Mouse (Mus musculus): ENCODE measurements around the gene Pnpo. TPM values are rescaled to one million over a fixed set of nuclear protein-coding genes. Genes with fewer than 3 reads are reported as not detected.

The Pnpo gene
- 59.4 and 66.0 TPM in 2 replicates for polyA plus RNA-seq (2012; rRNA removed)

DNA sequence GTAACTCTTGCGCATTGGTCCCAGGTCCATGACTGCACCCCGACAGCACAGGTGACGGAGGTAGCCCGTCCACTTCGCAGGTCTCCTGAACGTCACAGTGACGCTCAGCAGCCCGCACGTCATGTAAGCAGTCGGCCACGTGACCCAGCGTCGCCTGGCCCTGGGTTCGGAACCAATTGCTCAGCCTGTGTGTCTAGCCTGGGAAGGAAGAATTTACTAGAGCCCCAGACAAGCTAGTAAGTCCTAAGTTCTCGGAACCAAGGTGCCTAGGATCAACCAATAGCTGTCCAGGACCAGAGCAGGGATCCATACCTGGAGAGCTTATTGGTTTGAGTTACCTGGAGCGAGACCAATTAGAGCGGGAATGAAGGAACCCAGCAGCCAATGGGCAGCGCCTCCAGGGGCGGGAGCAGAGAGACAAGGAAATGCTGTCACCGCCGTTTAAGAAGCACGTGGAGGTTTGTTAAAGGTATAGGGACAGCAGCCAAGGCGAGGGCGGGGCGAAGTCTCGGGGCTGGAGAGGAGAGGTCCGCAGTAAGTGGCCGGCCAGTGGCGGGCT is at the start of gene Pnpo:
Gene Pnpo, minus strand, starts transcription at position 241 of the 559 bp plus-strand sequence.
- under 1% methylated on average over 29 of the region's 29 CpGs for WGBS
- no peak for DNase-seq (ENCODE audit: low read depth, low spot score)

- WGBS = 49% methylated on average over 8 of the region's 8 CpGs
Observed at GRCm38 (mm10) chr11:96992722-96993311, 49.0 kb upstream of the Pnpo start.

DNA sequence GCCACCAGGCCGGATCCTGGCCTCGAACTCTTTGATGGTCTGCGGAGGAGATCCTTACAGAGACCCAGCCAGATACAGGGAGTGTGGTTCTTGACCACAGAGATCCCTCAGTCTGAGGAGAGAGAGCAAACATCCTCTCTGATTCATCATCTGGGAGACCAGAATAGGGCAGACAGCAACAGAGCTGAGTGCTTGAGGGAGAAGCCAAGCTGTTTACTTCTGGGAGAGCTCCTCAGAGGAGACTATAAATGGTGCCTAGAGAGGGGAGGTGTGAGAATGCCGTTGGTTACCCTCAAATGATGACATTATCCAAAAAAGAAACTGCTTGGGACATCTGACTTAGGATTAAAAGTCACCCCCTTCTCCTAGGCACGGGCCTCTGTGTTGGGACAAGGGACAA is 47.7 kb upstream of the Pnpo start:
- no peak for DNase-seq (ENCODE audit: low read depth, low spot score)
- 70% methylated on average over 5 of the region's 5 CpGs for WGBS

More at GRCm38 (mm10) chr11:96992722-96993311, 49.0 kb upstream of the Pnpo start:
- no peak for DNase-seq (ENCODE audit: low read depth, low spot score)

GRCm38 (mm10) chr11:96987873-96988655 is 44.3 kb upstream of the Pnpo start:
- peak; percentile 46 for DNase-seq (ENCODE audit: low read depth, low spot score)
- WGBS = 8% methylated on average over 31 of the region's 31 CpGs

GRCm38 (mm10) chr11:96986463-96986862 is 42.7 kb upstream of the Pnpo start:
- WGBS = 30% methylated on average over 3 of the region's 3 CpGs
- DNase-seq (ENCODE audit: low read depth, low spot score) = no peak

DNA sequence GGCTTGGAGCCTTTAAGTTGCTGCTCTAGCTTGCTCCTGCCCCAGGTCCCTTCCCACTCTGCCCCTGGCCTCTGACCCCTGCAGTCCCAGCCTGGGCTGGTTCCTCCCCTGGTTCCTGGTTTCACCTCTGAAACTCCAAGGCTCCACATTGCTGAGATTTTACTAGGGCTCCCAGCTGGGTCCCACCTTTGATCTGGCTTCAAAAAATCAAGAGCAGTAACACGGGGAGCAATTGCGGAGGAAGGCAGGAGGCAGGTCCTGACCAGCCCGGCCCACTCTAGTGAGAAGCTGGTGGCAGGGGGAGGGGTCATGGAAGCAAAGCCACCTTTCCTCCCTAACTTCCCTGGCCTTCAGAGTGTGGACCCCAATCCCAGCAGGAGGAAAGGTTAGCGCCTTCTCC is 41.1 kb upstream of the Pnpo start:
- DNase-seq (ENCODE audit: low read depth, low spot score) = no peak
- WGBS = 51% methylated on average over 4 of the region's 4 CpGs

DNA sequence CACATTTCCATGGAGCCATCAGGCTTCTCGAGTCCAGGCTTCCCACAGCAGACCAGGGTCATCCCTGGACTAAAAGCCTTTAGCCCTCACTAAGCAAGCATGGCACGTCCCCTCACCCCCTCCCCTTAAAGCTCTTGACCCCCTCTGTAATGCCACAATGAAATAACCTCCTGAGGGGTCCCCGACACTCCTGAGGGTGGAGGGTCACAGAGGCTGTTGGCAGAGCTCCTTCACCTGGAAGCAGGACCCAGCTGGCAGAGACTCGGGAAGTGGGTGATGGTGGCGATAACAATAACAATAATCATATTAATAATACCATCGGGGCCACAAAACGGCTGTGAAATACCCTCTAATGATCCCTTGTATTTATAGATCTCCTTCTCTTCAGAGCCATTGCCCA is 39.1 kb upstream of the Pnpo start, which contains the start of gene Sp2:
Gene Sp2, minus strand, starts transcription at position 101 of the 400 bp plus-strand sequence.
- no peak for DNase-seq (ENCODE audit: low read depth, low spot score)
- 73% methylated on average over 7 of the region's 7 CpGs for WGBS

DNA sequence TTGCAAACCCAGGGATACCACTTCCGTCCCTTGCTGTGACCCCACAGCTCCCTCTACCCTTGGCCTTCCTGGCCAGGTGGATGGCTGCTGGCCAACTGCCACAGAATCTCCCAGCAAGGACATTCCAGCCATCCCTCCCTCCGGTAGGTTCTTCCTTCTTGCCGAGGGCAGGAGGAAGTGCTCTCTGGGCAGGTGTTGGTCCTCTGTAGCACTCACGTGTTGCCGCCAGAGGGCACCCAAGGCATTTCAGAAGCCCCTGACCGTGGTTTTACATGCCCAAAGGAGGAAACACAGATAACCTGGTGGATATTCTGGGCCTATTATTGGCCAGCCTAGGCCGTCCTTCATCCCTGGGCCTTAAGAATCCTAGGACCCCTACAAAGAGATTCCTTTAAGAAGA is 38.6 kb upstream of the Pnpo start:
- peak; percentile 52 for DNase-seq (ENCODE audit: low read depth, low spot score)
- WGBS = 1% methylated on average over 7 of the region's 7 CpGs

DNA sequence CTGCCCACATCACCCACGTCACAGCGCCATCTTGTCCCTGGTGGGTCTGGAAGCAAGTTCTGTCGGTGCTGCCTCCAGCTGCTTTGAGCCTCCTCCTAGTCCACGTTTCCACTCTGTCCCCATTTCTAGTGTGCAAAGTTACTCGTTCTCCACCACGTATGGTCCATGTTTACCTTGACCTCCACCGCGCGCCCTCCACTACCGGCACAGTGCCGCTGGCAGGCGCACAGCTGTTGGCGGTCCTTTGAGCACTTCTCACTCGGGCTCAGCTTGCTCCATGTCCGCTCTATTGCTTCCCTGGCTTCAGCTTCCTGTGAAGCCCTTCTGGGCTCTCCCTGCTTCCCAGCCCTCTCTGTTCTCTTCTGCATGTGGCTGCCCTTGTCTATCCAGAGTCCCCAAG is 37.7 kb upstream of the Pnpo start:
- no peak for DNase-seq (ENCODE audit: low read depth, low spot score)
- WGBS = 71% methylated on average over 15 of the region's 15 CpGs

- 83% methylated on average over 5 of the region's 5 CpGs for WGBS
- no peak for DNase-seq (ENCODE audit: low read depth, low spot score)
Observed at GRCm38 (mm10) chr11:96980021-96980420, 36.2 kb upstream of the Pnpo start.

DNA sequence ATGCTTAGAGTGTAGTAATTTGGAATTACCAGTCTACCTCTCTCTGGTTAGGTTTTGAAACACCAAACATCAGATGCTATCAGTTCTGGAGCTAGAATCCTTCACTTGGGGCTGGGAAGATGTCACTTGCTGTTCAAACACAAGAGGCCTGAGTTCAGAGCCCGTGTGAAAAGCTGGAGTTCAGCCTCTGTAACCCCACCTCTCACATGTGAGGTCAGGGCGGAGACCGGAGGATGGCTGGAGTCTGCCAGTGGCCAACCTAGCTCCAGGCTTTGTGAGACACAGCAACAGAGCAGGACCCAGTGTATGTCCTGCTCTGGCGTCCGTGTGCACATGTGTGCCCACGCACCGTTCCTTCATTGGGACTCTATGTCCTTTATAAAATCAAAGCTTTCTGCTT is 35.5 kb upstream of the Pnpo start:
- DNase-seq (ENCODE audit: low read depth, low spot score) = no peak
- WGBS = 79% methylated on average over 7 of the region's 7 CpGs

DNA sequence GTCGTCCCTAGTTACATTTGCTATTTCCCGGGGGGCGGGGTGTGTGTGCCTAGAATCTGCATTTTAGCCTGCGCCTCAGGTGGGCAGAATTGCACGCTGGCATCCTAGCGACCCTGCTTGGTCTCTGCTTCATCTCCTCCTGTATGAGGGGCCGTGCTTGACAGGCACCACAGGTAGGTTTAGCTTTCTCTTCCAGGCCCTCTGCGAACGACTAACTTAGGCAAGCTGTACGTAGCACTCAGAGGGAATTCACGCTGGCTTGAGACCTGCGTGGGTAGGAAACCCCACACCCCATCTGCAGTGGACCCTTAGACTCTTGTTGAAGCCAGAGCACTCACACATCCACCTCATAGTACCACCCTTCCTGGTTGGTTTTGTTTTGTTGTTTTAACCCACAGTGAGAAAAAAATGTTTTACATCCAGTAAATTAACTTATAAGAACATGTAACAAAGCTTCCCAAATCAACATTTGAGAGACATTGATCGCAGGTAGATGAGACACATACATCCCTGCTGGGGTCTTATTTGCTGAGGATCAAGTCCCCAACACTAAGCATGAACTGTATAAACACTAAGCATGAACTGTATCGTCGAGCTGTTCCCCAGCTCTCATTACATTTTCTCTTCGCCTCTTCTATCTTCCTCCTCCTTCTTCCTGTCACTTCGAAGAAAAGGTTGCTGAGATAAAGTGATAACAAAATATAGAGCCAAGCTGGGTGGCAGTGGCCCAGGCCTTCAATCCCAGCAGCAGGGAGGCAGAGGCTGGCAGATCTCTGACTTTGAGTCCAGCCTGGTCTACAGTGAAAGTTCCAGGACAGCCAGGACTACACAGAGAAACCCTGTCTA is 34.8 kb upstream of the Pnpo start:
- 27% methylated on average over 17 of the region's 17 CpGs for WGBS
- DNase-seq (ENCODE audit: low read depth, low spot score) = no peak

GRCm38 (mm10) chr11:96977606-96978400 is 34.0 kb upstream of the Pnpo start:
- WGBS = under 1% methylated on average over 45 of the region's 45 CpGs

DNA sequence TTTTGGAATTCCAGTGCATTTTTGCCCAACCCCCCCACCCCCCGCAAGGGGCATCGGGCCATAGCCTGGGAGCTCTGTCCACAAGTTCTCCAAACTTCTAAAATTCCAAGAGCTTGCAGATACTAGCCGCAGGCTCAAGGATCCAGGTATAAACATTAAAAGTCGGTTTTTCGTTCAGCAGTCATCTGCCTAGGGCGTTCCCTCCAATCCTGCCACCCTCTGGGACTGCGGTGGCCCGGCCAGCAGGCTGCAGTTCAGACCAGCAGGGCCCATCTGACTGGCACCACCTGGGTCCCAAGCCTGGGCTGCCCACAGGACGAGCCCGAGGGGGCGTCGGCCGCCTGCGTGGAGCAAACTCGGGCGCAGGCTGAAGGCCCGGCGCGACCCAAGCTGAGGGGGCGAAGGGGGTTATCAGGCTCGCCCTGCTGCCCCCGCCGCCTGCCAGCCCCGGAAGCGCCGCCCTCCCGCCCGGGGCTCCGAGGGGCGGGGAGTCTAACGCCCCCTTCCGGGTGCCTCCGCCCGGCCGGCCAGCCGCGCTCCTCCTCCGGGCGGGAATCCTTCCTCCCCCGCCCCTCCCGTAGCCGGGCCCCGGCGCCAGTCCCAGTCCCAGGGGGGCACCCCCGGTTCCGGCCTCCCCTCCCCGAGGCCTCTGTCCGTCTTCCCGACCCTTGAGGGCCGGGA is 33.3 kb upstream of the Pnpo start:
- no peak for DNase-seq (ENCODE audit: low read depth, low spot score)
- under 1% methylated on average over 50 of the region's 50 CpGs for WGBS

More at GRCm38 (mm10) chr11:96977606-96978400, 34.0 kb upstream of the Pnpo start:
- peak; percentile 93 for DNase-seq (ENCODE audit: low read depth, low spot score)

DNA sequence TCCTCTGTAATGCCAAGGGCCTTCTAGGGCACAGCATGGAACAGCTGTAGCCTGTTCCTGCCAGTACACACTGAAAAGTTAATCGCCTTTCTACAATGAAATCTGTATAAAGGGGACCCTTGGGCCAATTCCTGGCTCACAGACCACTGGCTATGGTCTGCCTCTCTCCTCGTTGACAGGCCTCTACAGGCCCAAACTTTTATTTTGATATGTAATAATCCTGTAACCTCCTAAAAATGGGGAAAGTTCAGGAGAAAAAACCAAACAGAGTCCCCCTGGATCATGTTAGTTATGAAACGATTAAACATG is 32.5 kb upstream of the Pnpo start:
- 28% methylated on average over 3 of the region's 3 CpGs for WGBS
- no peak for DNase-seq (ENCODE audit: low read depth, low spot score)

DNA sequence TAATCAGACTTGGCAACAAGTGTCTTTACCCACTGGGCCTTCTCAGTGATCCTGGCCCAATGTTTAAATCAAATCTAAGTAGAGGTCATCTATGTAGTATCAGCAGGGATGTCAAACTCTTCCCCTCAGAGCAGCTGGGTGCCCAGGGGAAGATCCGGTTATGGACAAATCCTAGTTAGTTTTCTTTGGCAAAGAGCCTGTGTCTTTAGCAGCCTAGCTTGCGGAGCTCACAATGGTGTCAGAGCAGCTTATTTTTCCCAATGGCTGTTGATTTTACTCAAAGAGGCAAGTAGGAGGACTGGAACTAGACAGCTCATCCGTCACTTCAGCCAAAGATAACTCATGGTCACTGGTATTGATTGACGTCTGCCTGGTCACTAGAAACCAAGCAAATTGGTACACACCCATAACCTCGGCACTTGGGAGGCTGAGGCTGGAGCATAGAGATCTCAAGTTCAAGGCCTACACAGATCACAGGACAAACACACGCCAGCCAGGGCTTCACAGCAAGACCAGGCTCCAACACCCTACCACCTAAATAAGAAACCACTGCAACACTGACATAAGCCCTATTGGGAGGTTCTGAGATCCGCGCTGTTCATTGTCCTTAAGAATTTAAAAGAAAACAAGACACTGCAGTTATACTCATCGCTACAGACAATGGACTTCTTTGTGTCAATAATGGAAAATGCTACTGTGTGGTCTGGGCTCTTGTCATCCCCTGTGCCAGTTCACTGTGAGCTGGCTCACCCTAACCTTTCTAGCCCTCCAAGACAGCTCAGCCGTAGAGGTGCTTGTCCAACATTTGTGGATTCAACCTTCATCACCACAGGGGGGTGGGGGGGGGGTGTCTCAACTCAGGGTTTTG is 32.0 kb upstream of the Pnpo start:
- WGBS = 70% methylated on average over 10 of the region's 10 CpGs
- no peak for DNase-seq (ENCODE audit: low read depth, low spot score)

DNA sequence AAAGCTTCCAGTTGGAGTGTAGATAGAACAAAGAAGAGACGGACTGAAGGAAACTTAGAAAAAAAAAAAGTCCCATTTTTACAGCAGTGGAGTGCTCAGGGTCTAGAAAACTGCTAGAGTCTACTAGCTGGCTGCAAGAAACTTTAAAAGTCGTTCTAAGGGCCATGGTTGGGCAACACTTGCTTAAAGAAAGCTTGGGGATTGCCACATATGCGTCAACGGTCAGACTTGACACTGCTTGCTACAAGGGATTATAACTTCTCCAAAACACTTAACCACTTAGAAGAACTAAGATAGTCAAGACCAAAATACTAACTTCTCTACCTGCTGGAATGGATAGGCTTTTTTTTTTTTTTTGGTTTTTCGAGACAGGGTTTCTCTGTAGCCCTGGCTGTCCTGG is 31.0 kb upstream of the Pnpo start:
- DNase-seq (ENCODE audit: low read depth, low spot score) = no peak
- WGBS = 66% methylated on average over 5 of the region's 5 CpGs

DNA sequence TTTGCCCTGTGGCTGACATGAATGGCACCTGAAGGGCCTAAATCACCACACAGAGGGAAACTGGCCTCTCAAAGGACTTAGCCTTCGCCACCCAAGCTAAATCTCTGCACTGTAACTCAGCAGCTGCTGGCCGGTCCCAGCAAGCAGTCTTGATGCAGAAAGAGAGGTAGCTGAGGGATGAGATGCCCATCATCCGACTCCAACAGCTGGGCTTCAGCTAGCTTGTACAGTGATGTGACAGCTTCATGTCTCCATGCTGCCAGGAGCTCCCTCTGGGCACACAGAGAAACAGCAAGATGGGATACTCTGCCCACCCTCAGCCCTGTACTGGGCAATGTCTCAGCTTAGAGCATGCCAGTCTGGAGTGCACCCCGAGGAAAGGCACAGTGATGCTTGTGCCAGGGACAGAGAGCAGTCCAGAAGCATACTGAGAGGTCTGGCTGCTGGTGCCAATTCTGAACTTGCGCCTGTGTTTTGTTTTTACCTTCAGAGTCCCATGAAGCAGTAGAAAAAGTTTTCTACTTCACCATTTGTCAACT is 29.7 kb upstream of the Pnpo start:
- no peak for DNase-seq (ENCODE audit: low read depth, low spot score)
- WGBS = 81% methylated on average over 5 of the region's 5 CpGs
